13 mouse cellular contexts compared by ENCODE assay signal in genomic region chr15:84070116-84070676, GRCm38 (mm10). TPM values are rescaled to one million over a fixed set of nuclear protein-coding genes. Genes with fewer than 3 reads are reported as not detected.
A peak's percentile ranks its signal among the peaks of the same experiment; 100 is the strongest.
DNase-seq lines count a peak whose midpoint lies in the region; ATAC-seq and TF ChIP-seq lines count a peak whose summit lies in the region.
"Had no signal": no experiment of that assay in that cellular context is flagged by ENCODE, and none has a peak within 500 bp of the region (broad histone marks: within the 10 kb centered on the region; RNA-seq: fewer than 3 reads in every experiment).

No protein-coding gene starts in this region.

- WGBS in kidney, embryonic 16.5 days = under 1% methylated on average over 13 of the region's 13 CpGs
- 2% methylated on average over 13 of the region's 13 CpGs for WGBS in kidney, adult 2 months
- WGBS in embryonic facial prominence, embryonic 11.5 days = 2% methylated on average over 13 of the region's 13 CpGs
- 15% methylated on average over 13 of the region's 13 CpGs for WGBS in hindbrain, postnatal 0 days

- peak overlapping the region; percentile 4; the same call in 1 of the 2 replicates for H3K4me2 ChIP-seq in kidney, embryonic 16.5 days (replicated peaks; ENCODE audit: low read depth, low read length)
- peak overlapping the region; percentile 29 for H3K4me2 ChIP-seq in embryonic facial prominence, embryonic 11.5 days (ENCODE audit: low read depth, low read length)
- peak overlapping the region; percentile 21; the same call in 1 of the 2 replicates for H3K4me2 ChIP-seq in hindbrain, postnatal 0 days (ENCODE audit: low read depth, low read length)

- no peak for TF ChIP-seq CTCF in kidney, adult 2 months (conservative IDR thresholded peaks at IDR 0.05; ENCODE audit: insufficient read depth, insufficient read length, low read depth, low read length)
- TF ChIP-seq CTCF in hindbrain, postnatal 0 days (IDR thresholded peaks at IDR 0.05; ENCODE audit: low read depth) = no peak

- TF ChIP-seq POLR2A in kidney, adult 2 months (IDR thresholded peaks at IDR 0.05; ENCODE audit: low read depth, low read length) = no peak

- H3K36me3 ChIP-seq in kidney, embryonic 16.5 days (ENCODE audit: insufficient read depth, low read length) = no peaks in the 10 kb centered on the region
- H3K36me3 ChIP-seq in kidney, adult 2 months (ENCODE audit: control insufficient read depth, insufficient read depth, low read length) = no peaks in the 10 kb centered on the region
- H3K36me3 ChIP-seq in embryonic facial prominence, embryonic 11.5 days (replicated peaks; ENCODE audit: control insufficient read depth, insufficient read depth, low read depth, low read length) = no peaks in the 10 kb centered on the region
- H3K36me3 ChIP-seq in hindbrain, postnatal 0 days (ENCODE audit: insufficient read depth, low read length) = no peaks in the 10 kb centered on the region

- H3K4me1 ChIP-seq in kidney, embryonic 16.5 days (ENCODE audit: insufficient read depth, low read length) = no peaks in the 10 kb centered on the region
- H3K4me1 ChIP-seq in kidney, adult 2 months (ENCODE audit: control insufficient read depth, insufficient read depth, low read length) = no peaks in the 10 kb centered on the region
- H3K4me1 ChIP-seq in embryonic facial prominence, embryonic 11.5 days (ENCODE audit: control insufficient read depth, insufficient read depth, low read length) = no peaks in the 10 kb centered on the region
- peaks cover 5% of the 10 kb centered on the region; the same call in 1 of the 2 replicates for H3K4me1 ChIP-seq in hindbrain, postnatal 0 days (ENCODE audit: insufficient read depth, low read length)

- H3K9me3 ChIP-seq in kidney, embryonic 16.5 days (ENCODE audit: low read length) = peaks cover 6% of the 10 kb centered on the region
- no peaks in the 10 kb centered on the region for H3K9me3 ChIP-seq in embryonic facial prominence, embryonic 11.5 days (replicated peaks; ENCODE audit: control insufficient read depth, low read length)
- no peaks in the 10 kb centered on the region for H3K9me3 ChIP-seq in hindbrain, postnatal 0 days (ENCODE audit: low read length)

- no peak overlapping the region for H3K9ac ChIP-seq in kidney, embryonic 16.5 days (replicated peaks; ENCODE audit: low read length)
- no peak overlapping the region for H3K9ac ChIP-seq in embryonic facial prominence, embryonic 11.5 days (replicated peaks; ENCODE audit: low read length)
- H3K9ac ChIP-seq in hindbrain, postnatal 0 days (replicated peaks; ENCODE audit: low read length) = no peak overlapping the region

- ATAC-seq in kidney, embryonic 16.5 days (ENCODE audit: low FRiP score, low TSS enrichment) = no peak
- no peak for ATAC-seq in embryonic facial prominence, embryonic 11.5 days (replicated peaks; ENCODE audit: insufficient number of reproducible peaks, low FRiP score, low TSS enrichment, low read depth)
- ATAC-seq in hindbrain, postnatal 0 days = no peak

- H3K27ac ChIP-seq in kidney, embryonic 16.5 days (ENCODE audit: low read length) = no peak overlapping the region
- no peak overlapping the region for H3K27ac ChIP-seq in kidney, adult 2 months (ENCODE audit: insufficient read depth, low read depth, low read length)
- no peak overlapping the region for H3K27ac ChIP-seq in embryonic facial prominence, embryonic 11.5 days (replicated peaks; ENCODE audit: low read depth, low read length)
- H3K27ac ChIP-seq in hindbrain, postnatal 0 days = peak overlapping the region; percentile 20; the same call in 1 of the 2 replicates

- DNase-seq in kidney, adult 2 months = no peak
- DNase-seq in embryonic facial prominence, embryonic 11.5 days (ENCODE audit: low spot score) = peak; percentile 57
- DNase-seq in hindbrain, postnatal 0 days (ENCODE audit: low spot score) = no peak
- peak; percentile 21 for DNase-seq in neural tube, embryonic 10.5 days (ENCODE audit: extremely low spot score, low spot score)
- DNase-seq in ovary, postnatal 10 days (ENCODE audit: low spot score) = no peak
- DNase-seq in ovary, postnatal 14 days (ENCODE audit: low spot score) = no peak
- DNase-seq in testis, postnatal 10 days (ENCODE audit: low spot score) = no peak
- DNase-seq: adrenal gland, postnatal 14 days; cerebellum, postnatal 36 days; gastrocnemius, postnatal 25 days had no signal

- H3K27me3 ChIP-seq in kidney, embryonic 16.5 days (ENCODE audit: insufficient read depth, low read length) = peaks cover 68% of the 10 kb centered on the region
- no peaks in the 10 kb centered on the region for H3K27me3 ChIP-seq in kidney, adult 2 months (replicated peaks; ENCODE audit: control insufficient read depth, insufficient read depth, low read length)
- peaks cover 10% of the 10 kb centered on the region for H3K27me3 ChIP-seq in embryonic facial prominence, embryonic 11.5 days (ENCODE audit: control insufficient read depth, insufficient read depth, low read length)
- H3K27me3 ChIP-seq in hindbrain, postnatal 0 days (ENCODE audit: insufficient read depth, low read length) = no peaks in the 10 kb centered on the region

- H3K4me3 ChIP-seq in kidney, embryonic 16.5 days (ENCODE audit: low read length) = no peak overlapping the region
- no peak overlapping the region for H3K4me3 ChIP-seq in kidney, adult 2 months (ENCODE audit: insufficient read depth, low read depth, low read length)
- no peak overlapping the region for H3K4me3 ChIP-seq in embryonic facial prominence, embryonic 11.5 days (ENCODE audit: low read depth, low read length)
- H3K4me3 ChIP-seq in hindbrain, postnatal 0 days (ENCODE audit: low read length) = no peak overlapping the region

RNA-seq across cellular contexts. Expression of gene Efcab6, which starts 5.0 kb away (rescaled TPM):
- polyA plus RNA-seq in kidney, embryonic 16.5 days (2015; fragmentation: Nextera tagmentation; extraction: Ambion mirVana) = 0.16 and 0.17 TPM in 2 replicates
- 0.10 and 0.34 TPM in 2 replicates for polyA plus RNA-seq in kidney, adult 2 months (2012; rRNA removed)
- 0.14 and 0.20 TPM in 2 replicates for polyA plus RNA-seq in embryonic facial prominence, embryonic 11.5 days (2014; fragmentation: Nextera tagmentation; extraction: Ambion mirVana)
- total RNA-seq in hindbrain, postnatal 0 days (2014; rRNA removed) = 0.52 and 6.8 TPM in 2 replicates
- 0.42 and 1.6 TPM in 2 replicates for polyA plus RNA-seq in hindbrain, postnatal 0 days (2015; fragmentation: Nextera tagmentation; extraction: Ambion mirVana)
- total RNA-seq: adrenal gland, postnatal 14 days; CH12.LX; liver, adult 2 months had no signal
- polyA plus RNA-seq: liver, adult 2 months had no signal

RNA-seq across cellular contexts. Expression of gene Sult4a1, which starts 35.4 kb away (rescaled TPM):
- 0.65 and 1.3 TPM in 2 replicates for polyA plus RNA-seq in kidney, embryonic 16.5 days (2015; fragmentation: Nextera tagmentation; extraction: Ambion mirVana)
- polyA plus RNA-seq in kidney, adult 2 months (2012; rRNA removed) = 0.69 and 1.5 TPM in 2 replicates
- polyA plus RNA-seq in embryonic facial prominence, embryonic 11.5 days (2014; fragmentation: Nextera tagmentation; extraction: Ambion mirVana) = 5.7 and 7.4 TPM in 2 replicates
- total RNA-seq in hindbrain, postnatal 0 days (2014; rRNA removed) = 248 and 251 TPM in 2 replicates
- polyA plus RNA-seq in hindbrain, postnatal 0 days (2015; fragmentation: Nextera tagmentation; extraction: Ambion mirVana) = 155 TPM in 2 replicates
- total RNA-seq: CH12.LX; gastrocnemius, postnatal 25 days; liver, adult 2 months had no signal
- polyA plus RNA-seq: liver, adult 2 months had no signal

RNA-seq across cellular contexts. Expression of gene Pnpla5, which starts 52.8 kb away (rescaled TPM):
- polyA plus RNA-seq in kidney, embryonic 16.5 days (2015; fragmentation: Nextera tagmentation; extraction: Ambion mirVana) = not detected in 2 replicates
- polyA plus RNA-seq in kidney, adult 2 months (2012; rRNA removed) = 0.05 and 0.11 TPM in 2 replicates
- polyA plus RNA-seq in embryonic facial prominence, embryonic 11.5 days (2014; fragmentation: Nextera tagmentation; extraction: Ambion mirVana) = not detected in 2 replicates
- total RNA-seq in hindbrain, postnatal 0 days (2014; rRNA removed) = not detected in 2 replicates
- polyA plus RNA-seq in hindbrain, postnatal 0 days (2015; fragmentation: Nextera tagmentation; extraction: Ambion mirVana) = not detected in 2 replicates
- total RNA-seq: CH12.LX; gastrocnemius, postnatal 25 days had no signal

Comparison
In these comparisons a context has a peak if more than half of its experiments do, and no peak if none do; other contexts are left out.
1. DNase-seq: peak in embryonic facial prominence, embryonic 11.5 days (single experiment) and neural tube, embryonic 10.5 days (single experiment); none in kidney, adult 2 months (single experiment), hindbrain, postnatal 0 days (single experiment), ovary, postnatal 10 days (single experiment), ovary, postnatal 14 days (single experiment) and testis, postnatal 10 days (single experiment).
2. RNA of gene Sult4a1, which starts 35.4 kb away (polyA plus RNA-seq): 155 TPM in hindbrain, postnatal 0 days; 5.7 to 7.4 TPM in embryonic facial prominence, embryonic 11.5 days, 0.69 to 1.5 TPM in kidney, adult 2 months and 0.65 to 1.3 TPM in kidney, embryonic 16.5 days; every median in the first group is over 10 times any median in the second.
3. Peak in every context shown above with its lines, with median percentiles within 50 percentile points of each other: H3K4me2 ChIP-seq.